Mouse (Mus musculus) ES-E14 (cell line): ENCODE results near the gene Tff3. TPM values are rescaled to one million over a fixed set of nuclear protein-coding genes. Genes with fewer than 3 reads are reported as not detected.

Experiments used
- DNase-seq: peaks from one replicate; pipeline ENCODE4 v3.0.0-alpha.2; 2013; ENCODE audit warnings: low read depth, low spot score
- H3K27ac ChIP-seq: 2 replicates; pipeline ENCODE4 v1.5.1; 2012; ENCODE audit warnings: low read depth, mild to moderate bottlenecking, low read length, moderate library complexity, mixed read lengths; ENCODE audit not compliant: poor library complexity, insufficient read depth, severe bottlenecking
- H3K36me3 ChIP-seq: 2 replicates; pipeline ENCODE4 v1.6.1; 2012; ENCODE audit warnings: mild to moderate bottlenecking, low read length, moderate library complexity, mixed read lengths; ENCODE audit not compliant: control insufficient read depth, poor library complexity, insufficient read depth, severe bottlenecking
- H3K4me1 ChIP-seq, 2 experiments: fragments of 150-350 bp in 1 of 2; sonication (generic) in 1 of 2; 2 replicates each; pipeline ENCODE4 v1.6.1; 2012; ENCODE audit warnings: low read length in 2 of 2, mild to moderate bottlenecking in 1 of 2, mixed read lengths in 1 of 2; ENCODE audit not compliant: control insufficient read depth in 2 of 2, insufficient read depth in 2 of 2, poor library complexity in 1 of 2
- H3K4me3 ChIP-seq, 2 experiments: fragments of 150-350 bp in 1 of 2; sonication (generic) in 1 of 2; 2 replicates each; pipeline ENCODE4 v1.5.1; 2012; ENCODE audit warnings: low read length in 2 of 2, low read depth in 1 of 2, mild to moderate bottlenecking in 1 of 2, mixed read lengths in 1 of 2; ENCODE audit not compliant: insufficient read depth in 1 of 2, poor library complexity in 1 of 2, severe bottlenecking in 1 of 2
- H3K9ac ChIP-seq: 2 replicates; pipeline ENCODE4 v1.6.1; 2012; ENCODE audit warnings: low read depth, mild to moderate bottlenecking, low read length, mixed read lengths; ENCODE audit not compliant: poor library complexity, insufficient read depth, severe bottlenecking
- H3K9me3 ChIP-seq: fragments of 150-350 bp; sonication (generic); 2 replicates; pipeline ENCODE4 v1.6.1; 2012; ENCODE audit warnings: low read depth, mild to moderate bottlenecking, low read length; ENCODE audit not compliant: control insufficient read depth, insufficient read depth
- CHD2 ChIP-seq: IDR thresholded peaks from 2 replicates; pipeline ENCODE4 v1.6.1; 2014; ENCODE audit warnings: mild to moderate bottlenecking, low read depth, low read length, inconsistent platforms
- HCFC1 ChIP-seq: IDR thresholded peaks from 2 replicates; pipeline ENCODE4 v1.6.1; 2012; ENCODE audit warnings: low read length, inconsistent platforms, borderline replicate concordance; ENCODE audit not compliant: insufficient read depth
- MAFK ChIP-seq: IDR thresholded peaks from 2 replicates; pipeline ENCODE4 v1.6.1; 2014; ENCODE audit warnings: mild to moderate bottlenecking, low read depth, low read length, inconsistent platforms; ENCODE audit not compliant: insufficient read depth
- ZC3H11A ChIP-seq: IDR thresholded peaks from 2 replicates; pipeline ENCODE4 v1.6.1; 2012; ENCODE audit warnings: low read depth, mild to moderate bottlenecking, inconsistent platforms, low read length, borderline replicate concordance
- ZNF384 ChIP-seq: IDR thresholded peaks from 2 replicates; pipeline ENCODE4 v1.6.1; 2012; ENCODE audit warnings: low read depth, low read length, inconsistent platforms
- in situ Hi-C, 2 experiments: fragments of 600-800 bp; cut with MboI; formaldehyde crosslinking; loops; one replicate each; pipeline ENCODE4 v1.15.1; 2025; ENCODE audit warnings: low sequenced_read_pairs in 2 of 2, inconsistent platforms in 1 of 2; ENCODE audit not compliant: unreplicated experiment in 2 of 2
- total RNA-seq: library from RNA; depleted of rRNA; stranded (reverse); fragments of 300-350 nt; gene quantifications from 2 replicates; pipeline ENCODE4 v1.2.3, GENCODE M21; 2012

Gene Tff3
- total RNA-seq, 1 experiment = not detected

GRCm38 (mm10) chr17:31086196-31086595 lies 43.2 kb downstream of the Tff3 start:
- no peak for DNase-seq
- no peaks in the 10 kb centered on the region for H3K9me3 ChIP-seq
- TF ChIP-seq MAFK (no peak), HCFC1 (no peak), ZC3H11A (no peak), CHD2 (no peak), ZNF384 (no peak)
- in situ Hi-C loops = no loop called here
- H3K36me3 ChIP-seq = no peaks in the 10 kb centered on the region
- H3K27ac ChIP-seq = no peak overlapping the region
- peaks cover 0 to 5% of the 10 kb centered on the region in 2 experiments; a peak in 1 of 4 replicates for H3K4me1 ChIP-seq
- no peak overlapping the region for H3K4me3 ChIP-seq
- no peak overlapping the region for H3K9ac ChIP-seq

- Histone ChIP-seq H3K27ac (no peak overlapping the region), H3K36me3 (no peaks in the 10 kb centered on the region), H3K9ac (no peak overlapping the region), H3K4me3 (no peak overlapping the region), H3K4me1 (peaks cover 0 to 5% of the 10 kb centered on the region in 2 experiments; a peak in 1 of 4 replicates), H3K9me3 (no peaks in the 10 kb centered on the region)
- in situ Hi-C loops = no loop called here
- DNase-seq = no peak
- TF ChIP-seq MAFK (no peak), HCFC1 (no peak), CHD2 (no peak), ZNF384 (no peak), ZC3H11A (no peak)
Observed at GRCm38 (mm10) chr17:31085519-31085918, 43.9 kb downstream of the Tff3 start.

DNA sequence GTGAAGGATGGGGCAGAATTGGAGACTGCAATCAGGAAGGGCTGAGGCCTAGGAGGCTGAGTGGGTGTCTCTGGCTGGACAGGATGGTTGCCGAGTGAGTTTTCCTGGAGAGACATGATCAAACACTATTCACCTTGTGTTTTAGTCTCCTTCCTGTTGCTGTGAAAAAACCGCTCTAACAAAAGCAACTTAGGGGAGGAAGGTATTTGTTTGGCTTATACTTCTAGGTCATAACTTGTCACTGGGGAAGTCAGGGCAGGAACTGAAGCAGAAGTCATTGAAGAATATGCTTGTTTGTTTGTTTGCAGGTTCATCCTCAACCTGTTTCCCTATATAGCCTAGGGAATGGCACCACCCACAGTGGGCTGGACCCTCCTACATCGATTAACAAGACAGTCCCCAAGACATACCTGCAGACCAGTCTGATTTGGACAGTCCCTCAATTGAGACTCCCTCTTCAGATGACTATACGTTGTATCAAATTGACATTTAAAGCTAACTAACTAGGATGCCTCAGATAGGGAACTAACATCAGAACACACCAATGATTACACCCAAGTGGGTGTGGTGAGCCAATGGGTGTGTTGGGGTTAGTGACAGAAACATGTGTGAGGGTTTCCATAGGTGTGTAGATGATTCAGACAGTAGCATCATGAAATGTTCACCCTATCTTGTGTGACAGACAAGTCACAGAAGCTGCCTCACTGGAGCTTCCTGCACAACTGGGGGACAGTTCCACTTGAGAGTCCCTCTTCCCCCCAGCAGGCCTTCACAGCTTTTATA lies 47.0 kb downstream of the Tff3 start:
- H3K4me1 ChIP-seq = peaks cover 2 to 23% of the 10 kb centered on the region in 2 experiments; a peak in 3 of 4 replicates
- no peak overlapping the region for H3K27ac ChIP-seq
- no peak for DNase-seq
- H3K9ac ChIP-seq = no peak overlapping the region
- no peak overlapping the region for H3K4me3 ChIP-seq
- H3K36me3 ChIP-seq = no peaks in the 10 kb centered on the region
- in situ Hi-C loops = no loop called here
- no peak for TF ChIP-seq HCFC1
- no peak for TF ChIP-seq ZNF384
- TF ChIP-seq ZC3H11A = no peak
- TF ChIP-seq MAFK = no peak
- no peak for TF ChIP-seq CHD2
- H3K9me3 ChIP-seq = no peaks in the 10 kb centered on the region

GRCm38 (mm10) chr17:31079078-31079840 lies 50.2 kb downstream of the Tff3 start:
- Histone ChIP-seq H3K4me1 (peaks cover 2 to 27% of the 10 kb centered on the region in 2 experiments; a peak in 3 of 4 replicates), H3K9me3 (no peaks in the 10 kb centered on the region), H3K36me3 (no peaks in the 10 kb centered on the region), H3K4me3 (no peak overlapping the region), H3K27ac (no peak overlapping the region), H3K9ac (no peak overlapping the region)
- in situ Hi-C loops = no loop called here
- no peak for DNase-seq
- TF ChIP-seq HCFC1 = no peak
